14 mouse cellular contexts compared by ENCODE assay signal in the genomic region with DNA sequence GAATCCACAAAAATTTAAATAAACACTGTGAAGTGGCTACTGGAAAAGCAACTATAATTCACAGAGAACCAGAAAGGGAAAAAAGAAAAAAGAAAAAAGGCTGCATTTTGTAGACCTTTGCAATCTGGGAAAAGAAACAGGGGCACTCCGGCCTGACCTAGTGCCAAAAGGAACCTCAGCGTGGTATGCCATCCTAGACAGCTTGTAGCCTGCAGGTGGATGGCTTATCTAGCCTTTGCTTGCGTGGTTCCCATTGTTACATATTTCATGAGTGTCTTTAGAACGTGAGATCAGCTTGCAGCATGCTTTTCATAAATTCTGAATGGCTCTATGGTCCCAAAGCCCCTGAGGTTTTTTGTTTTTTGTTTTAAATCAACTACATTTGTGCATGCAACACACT.
"Had no signal": no experiment of that assay in that cellular context is flagged by ENCODE, and none has a peak within 500 bp of the region (broad histone marks: within the 10 kb centered on the region; RNA-seq: fewer than 3 reads in every experiment).

No protein-coding gene starts in this region.

- H3K27me3 ChIP-seq: liver, embryonic 15.5 days; neural tube, embryonic 15.5 days had no signal

- H3K9me3 ChIP-seq: limb, embryonic 10.5 days; liver, embryonic 15.5 days; neural tube, embryonic 15.5 days had no signal

- H3K36me3 ChIP-seq: limb, embryonic 10.5 days; liver, embryonic 15.5 days; neural tube, embryonic 15.5 days had no signal

- H3K9ac ChIP-seq: liver, embryonic 15.5 days; neural tube, embryonic 15.5 days had no signal

- H3K4me3 ChIP-seq: layer of hippocampus, adult 2 months; limb, embryonic 10.5 days; liver, embryonic 15.5 days; neural tube, embryonic 15.5 days had no signal

- H3K4me1 ChIP-seq: limb, embryonic 10.5 days; liver, embryonic 15.5 days had no signal

- DNase-seq: kidney, adult 18-20 months; kidney, postnatal 10 days; kidney, postnatal 4 days; lung, adult 2 months; lung, postnatal 36 days; right cerebral cortex, adult 18-20 months; right cerebral cortex, postnatal 25 days; thymus, postnatal 36 days had no signal

- ATAC-seq: lung, postnatal 0 days had no signal

- H3K4me2 ChIP-seq: liver, embryonic 11.5 days; liver, embryonic 15.5 days; neural tube, embryonic 15.5 days had no signal

- H3K27ac ChIP-seq: layer of hippocampus, adult 2 months; limb, embryonic 10.5 days; liver, embryonic 15.5 days; neural tube, embryonic 15.5 days had no signal
